Mouse (Mus musculus): ENCODE results near the gene Wwp2. TPM values are rescaled to one million over a fixed set of nuclear protein-coding genes. Genes with fewer than 3 reads are reported as not detected.

The Wwp2 gene
- polyA plus RNA-seq, 1 experiment from 2014 or later = 25.2 TPM

- Histone ChIP-seq H3K4me2 (replicated peaks; ENCODE audit: low read depth) (no peak overlapping the region), H3K9ac (ENCODE audit: low read length) (no peak overlapping the region), H3K27ac (replicated peaks) (no peak overlapping the region), H3K4me1 (replicated peaks; ENCODE audit: control insufficient read depth, insufficient read depth) (no peaks in the 10 kb centered on the region), H3K27me3 (ENCODE audit: control insufficient read depth, insufficient read depth, low read length) (no peaks in the 10 kb centered on the region), H3K9me3 (ENCODE audit: control insufficient read depth, low read length) (no peaks in the 10 kb centered on the region), H3K36me3 (ENCODE audit: control insufficient read depth, insufficient read depth, low read length) (peaks cover 2% of the 10 kb centered on the region; the same call in 1 of the 2 replicates), H3K4me3 (ENCODE audit: low read depth, low read length) (no peak overlapping the region)
- 100% methylated on average over 1 of the region's 1 CpGs for WGBS
- no peak for ATAC-seq (ENCODE audit: low FRiP score, low TSS enrichment)
- no peak for DNase-seq (ENCODE audit: low spot score)
- TF ChIP-seq EP300 (optimal IDR thresholded peaks at IDR 0.05) (no peak), CTCF (IDR thresholded peaks at IDR 0.05; ENCODE audit: low read depth) (no peak)
These were observed 70.9 kb downstream of the Wwp2 start for GRCm38 (mm10) chr8:107507019-107507418.

DNA sequence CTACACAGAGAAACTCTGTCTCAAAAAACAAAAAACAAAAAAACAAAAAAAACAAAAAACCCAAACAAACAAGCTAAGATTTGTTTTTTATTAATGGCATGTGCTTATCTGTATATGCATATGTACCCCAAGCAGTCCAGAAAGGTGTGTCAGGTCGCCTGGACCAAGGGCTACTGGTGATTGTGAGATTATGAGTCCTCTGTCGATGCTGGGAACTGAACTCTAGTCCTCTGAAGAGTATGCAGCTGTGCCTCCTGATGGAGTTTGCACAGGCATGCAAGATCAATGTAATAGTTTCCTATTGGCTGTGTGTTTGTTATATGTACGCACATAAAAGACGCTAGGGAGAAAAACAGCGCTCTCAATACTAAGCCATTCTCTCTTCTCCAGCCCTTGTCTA lies 74.0 kb downstream of the Wwp2 start:
- Histone ChIP-seq H3K4me1 (replicated peaks; ENCODE audit: control insufficient read depth, insufficient read depth) (no peaks in the 10 kb centered on the region), H3K4me3 (ENCODE audit: low read depth, low read length) (no peak overlapping the region), H3K36me3 (ENCODE audit: control insufficient read depth, insufficient read depth, low read length) (peaks cover 2% of the 10 kb centered on the region; the same call in 1 of the 2 replicates), H3K4me2 (replicated peaks; ENCODE audit: low read depth) (no peak overlapping the region), H3K9me3 (ENCODE audit: control insufficient read depth, low read length) (no peaks in the 10 kb centered on the region), H3K27ac (replicated peaks) (no peak overlapping the region), H3K27me3 (ENCODE audit: control insufficient read depth, insufficient read depth, low read length) (no peaks in the 10 kb centered on the region), H3K9ac (ENCODE audit: low read length) (no peak overlapping the region)
- DNase-seq (ENCODE audit: low spot score) (no peak), ATAC-seq (ENCODE audit: low FRiP score, low TSS enrichment) (no peak)
- TF ChIP-seq CTCF (IDR thresholded peaks at IDR 0.05; ENCODE audit: low read depth) = no peak
- TF ChIP-seq EP300 (optimal IDR thresholded peaks at IDR 0.05) = no peak
- 90% methylated on average over 5 of the region's 5 CpGs for WGBS

GRCm38 (mm10) chr8:107510766-107511165 lies 74.6 kb downstream of the Wwp2 start:
- H3K27me3 ChIP-seq (ENCODE audit: control insufficient read depth, insufficient read depth, low read length) = no peaks in the 10 kb centered on the region
- TF ChIP-seq CTCF (IDR thresholded peaks at IDR 0.05; ENCODE audit: low read depth) = no peak
- no peak for TF ChIP-seq EP300 (optimal IDR thresholded peaks at IDR 0.05)
- H3K4me3 ChIP-seq (ENCODE audit: low read depth, low read length) = no peak overlapping the region
- no peak overlapping the region for H3K9ac ChIP-seq (ENCODE audit: low read length)
- no peak overlapping the region for H3K4me2 ChIP-seq (replicated peaks; ENCODE audit: low read depth)
- H3K4me1 ChIP-seq (replicated peaks; ENCODE audit: control insufficient read depth, insufficient read depth) = no peaks in the 10 kb centered on the region
- no peak overlapping the region for H3K27ac ChIP-seq (replicated peaks)
- no peak for ATAC-seq (ENCODE audit: low FRiP score, low TSS enrichment)
- H3K36me3 ChIP-seq (ENCODE audit: control insufficient read depth, insufficient read depth, low read length) = peaks cover 2% of the 10 kb centered on the region; the same call in 1 of the 2 replicates
- 80% methylated on average over 3 of the region's 3 CpGs for WGBS
- no peak for DNase-seq (ENCODE audit: low spot score)
- no peaks in the 10 kb centered on the region for H3K9me3 ChIP-seq (ENCODE audit: control insufficient read depth, low read length)

- WGBS = 81% methylated on average over 2 of the region's 2 CpGs
These were observed 77.1 kb downstream of the Wwp2 start for GRCm38 (mm10) chr8:107513249-107513648.

GRCm38 (mm10) chr8:107514949-107515721 lies 79.0 kb downstream of the Wwp2 start:
- Histone ChIP-seq H3K9me3 (ENCODE audit: control insufficient read depth, low read length) (no peaks in the 10 kb centered on the region), H3K4me3 (ENCODE audit: low read depth, low read length) (no peak overlapping the region), H3K4me2 (replicated peaks; ENCODE audit: low read depth) (no peak overlapping the region), H3K9ac (ENCODE audit: low read length) (no peak overlapping the region), H3K4me1 (replicated peaks; ENCODE audit: control insufficient read depth, insufficient read depth) (0 out of 2 replicates have a peak, but pooled peaks cover 2% of the 10 kb centered on the region), H3K36me3 (ENCODE audit: control insufficient read depth, insufficient read depth, low read length) (no peaks in the 10 kb centered on the region), H3K27me3 (ENCODE audit: control insufficient read depth, insufficient read depth, low read length) (no peaks in the 10 kb centered on the region), H3K27ac (replicated peaks) (no peak overlapping the region)
- TF ChIP-seq CTCF (IDR thresholded peaks at IDR 0.05; ENCODE audit: low read depth) (no peak), EP300 (optimal IDR thresholded peaks at IDR 0.05) (no peak)
- ATAC-seq (ENCODE audit: low FRiP score, low TSS enrichment) (no peak), DNase-seq (ENCODE audit: low spot score) (no peak)
- 81% methylated on average over 6 of the region's 6 CpGs for WGBS

More at GRCm38 (mm10) chr8:107513249-107513648, 77.1 kb downstream of the Wwp2 start:
- Histone ChIP-seq H3K4me1 (replicated peaks; ENCODE audit: control insufficient read depth, insufficient read depth) (no peaks in the 10 kb centered on the region), H3K9me3 (ENCODE audit: control insufficient read depth, low read length) (no peaks in the 10 kb centered on the region), H3K27ac (replicated peaks) (no peak overlapping the region), H3K4me3 (ENCODE audit: low read depth, low read length) (no peak overlapping the region), H3K27me3 (ENCODE audit: control insufficient read depth, insufficient read depth, low read length) (no peaks in the 10 kb centered on the region), H3K36me3 (ENCODE audit: control insufficient read depth, insufficient read depth, low read length) (no peaks in the 10 kb centered on the region), H3K4me2 (replicated peaks; ENCODE audit: low read depth) (no peak overlapping the region), H3K9ac (ENCODE audit: low read length) (no peak overlapping the region)
- TF ChIP-seq CTCF (IDR thresholded peaks at IDR 0.05; ENCODE audit: low read depth) = no peak
- no peak for TF ChIP-seq EP300 (optimal IDR thresholded peaks at IDR 0.05)
- DNase-seq (ENCODE audit: low spot score) = no peak
- no peak for ATAC-seq (ENCODE audit: low FRiP score, low TSS enrichment)

GRCm38 (mm10) chr8:107518726-107519125 lies 82.6 kb downstream of the Wwp2 start:
- TF ChIP-seq CTCF (IDR thresholded peaks at IDR 0.05; ENCODE audit: low read depth) (no peak), EP300 (optimal IDR thresholded peaks at IDR 0.05) (no peak)
- Histone ChIP-seq H3K27ac (replicated peaks) (no peak overlapping the region), H3K4me1 (replicated peaks; ENCODE audit: control insufficient read depth, insufficient read depth) (0 out of 2 replicates have a peak, but pooled peaks cover 2% of the 10 kb centered on the region), H3K9me3 (ENCODE audit: control insufficient read depth, low read length) (no peaks in the 10 kb centered on the region), H3K4me3 (ENCODE audit: low read depth, low read length) (no peak overlapping the region), H3K36me3 (ENCODE audit: control insufficient read depth, insufficient read depth, low read length) (no peaks in the 10 kb centered on the region), H3K27me3 (ENCODE audit: control insufficient read depth, insufficient read depth, low read length) (no peaks in the 10 kb centered on the region), H3K9ac (ENCODE audit: low read length) (no peak overlapping the region), H3K4me2 (replicated peaks; ENCODE audit: low read depth) (no peak overlapping the region)
- WGBS = 94% methylated on average over 5 of the region's 5 CpGs
- no peak for DNase-seq (ENCODE audit: low spot score)
- ATAC-seq (ENCODE audit: low FRiP score, low TSS enrichment) = 0 out of 2 replicates have a peak, but pooled peaks have one; percentile 3

Measured in stomach, postnatal 0 days (tissue).